Mouse (Mus musculus): ENCODE data around the gene Srp14.

DNA sequence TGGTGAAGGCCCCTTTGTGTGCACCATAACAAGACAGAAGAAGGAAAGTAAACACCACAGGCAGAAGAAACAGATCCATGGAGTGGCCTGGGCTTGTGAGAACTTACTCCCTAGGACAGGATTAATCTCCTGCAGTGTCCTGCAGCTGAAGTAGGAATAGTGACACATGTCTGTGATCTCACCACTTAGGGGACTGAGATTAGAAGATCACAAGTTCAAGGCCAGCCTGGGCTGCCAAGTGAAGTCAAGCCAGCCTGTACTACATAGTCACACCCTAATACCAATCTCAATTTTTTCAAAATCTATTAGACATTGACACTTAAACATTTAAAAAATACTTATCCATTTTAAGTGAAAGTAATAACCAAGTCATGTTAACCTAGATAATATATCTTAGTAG, 11.2 kb downstream of the Srp14 start:
- TF ChIP-seq EP300 (optimal IDR thresholded peaks at IDR 0.05) (no peak), CTCF (IDR thresholded peaks at IDR 0.05; ENCODE audit: low read depth) (no peak)

Data from stomach, postnatal 0 days (tissue).